Mouse (Mus musculus): Measurements from ENCODE around the gene Gm3127. TPM values are rescaled to one million over a fixed set of nuclear protein-coding genes. Genes with fewer than 3 reads are reported as not detected.
"Not testable (repeated sequence)": the region's sequence is repeated elsewhere in the genome, so short reads cannot be mapped to it uniquely, and the experiment has no call there.

The Gm3127 gene
- total RNA-seq (2012; rRNA removed) (not detected in 2 replicates), polyA plus RNA-seq (2012; ENCODE audit: insufficient read depth in 1 of 2, insufficient read length in 2 of 2, low read depth in 1 of 2, low replicate concordance in 2 of 2, missing spikeins in 1 of 2) (not detected)

DNA sequence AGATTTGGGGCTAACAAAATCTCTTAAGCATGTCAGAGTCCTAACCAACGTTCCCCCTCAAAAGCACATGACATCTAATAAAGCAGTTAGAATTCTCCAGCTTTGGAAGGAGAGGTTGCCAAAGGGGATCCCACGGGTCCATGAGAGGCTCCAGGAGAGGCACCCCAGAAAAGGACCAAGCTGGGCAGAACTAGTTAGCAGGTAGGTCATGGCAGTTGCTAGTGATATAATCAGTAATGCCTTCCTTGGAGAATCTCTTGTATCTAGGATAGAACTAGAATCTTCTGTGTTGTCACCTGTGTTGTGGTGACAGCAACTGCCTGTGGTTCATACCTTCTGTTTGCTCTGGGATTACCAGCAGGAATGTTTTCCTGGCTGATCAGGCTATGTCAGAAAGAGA is at the start of gene Gm3127:
Gm3127 (plus strand) TSS at position 301 of the 400 bp plus-strand sequence.
- DNase-seq (ENCODE audit: low read depth, low spot score); H3K79me2 ChIP-seq (ENCODE audit: control insufficient read depth, insufficient read depth, low read length, poor library complexity); H3K4me3 ChIP-seq (ENCODE audit: control insufficient read depth in 1 of 2, insufficient read depth in 1 of 2, low read depth in 2 of 2, low read length in 2 of 2): not testable (repeated sequence)

DNA sequence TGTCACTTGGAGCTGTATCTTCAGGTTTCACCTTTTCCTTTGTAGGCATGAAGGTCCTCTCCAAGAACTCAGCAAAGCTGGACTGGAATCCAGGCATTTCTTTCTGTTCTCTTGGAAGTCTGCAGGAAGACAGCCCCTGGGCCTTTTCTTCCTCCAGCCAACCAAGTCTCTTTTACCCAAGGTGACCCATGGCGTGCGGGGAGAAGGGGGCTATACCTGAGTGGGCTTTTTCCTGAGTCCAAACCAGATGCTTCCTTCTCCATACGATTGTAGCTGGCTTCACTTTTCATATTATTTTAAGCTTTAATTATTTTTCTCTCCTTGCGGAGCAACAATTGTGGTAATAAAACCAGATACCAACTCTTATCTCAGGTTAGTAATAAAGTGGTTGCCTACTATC is 23.2 kb upstream of the Gm3127 start:
- not testable (repeated sequence) for H3K9ac ChIP-seq (ENCODE audit: control insufficient read depth, low read depth, low read length, poor library complexity, severe bottlenecking); H3K27me3 ChIP-seq (ENCODE audit: control insufficient read depth in 1 of 2, insufficient read depth in 2 of 2, low read length in 2 of 2); H3K9me3 ChIP-seq (replicated peaks; ENCODE audit: insufficient read depth, low read length); H3K4me3 ChIP-seq (ENCODE audit: control insufficient read depth in 1 of 2, insufficient read depth in 1 of 2, low read depth in 2 of 2, low read length in 2 of 2); H3K4me1 ChIP-seq (ENCODE audit: control insufficient read depth in 1 of 2, insufficient read depth in 2 of 2, low read length in 2 of 2); H3K27ac ChIP-seq (ENCODE audit: control insufficient read depth, low read depth, low read length); H3K79me2 ChIP-seq (ENCODE audit: control insufficient read depth, insufficient read depth, low read length, poor library complexity); DNase-seq (ENCODE audit: low read depth, low spot score); H3K36me3 ChIP-seq (ENCODE audit: control insufficient read depth in 1 of 2, insufficient read depth in 2 of 2, low read length in 2 of 2)

More for the DNA sequence above, at the start of gene Gm3127:
- not testable (repeated sequence) for H3K27ac ChIP-seq (ENCODE audit: control insufficient read depth, low read depth, low read length); H3K27me3 ChIP-seq (ENCODE audit: control insufficient read depth in 1 of 2, insufficient read depth in 2 of 2, low read length in 2 of 2); H3K9me3 ChIP-seq (replicated peaks; ENCODE audit: insufficient read depth, low read length); H3K4me1 ChIP-seq (ENCODE audit: control insufficient read depth in 1 of 2, insufficient read depth in 2 of 2, low read length in 2 of 2); H3K36me3 ChIP-seq (ENCODE audit: control insufficient read depth in 1 of 2, insufficient read depth in 2 of 2, low read length in 2 of 2); H3K9ac ChIP-seq (ENCODE audit: control insufficient read depth, low read depth, low read length, poor library complexity, severe bottlenecking)

GRCm38 (mm10) chr14:4182030-4182429 is 17.2 kb downstream of the Gm3127 start:
- not testable (repeated sequence) for H3K4me1 ChIP-seq (ENCODE audit: control insufficient read depth in 1 of 2, insufficient read depth in 2 of 2, low read length in 2 of 2); H3K79me2 ChIP-seq (ENCODE audit: control insufficient read depth, insufficient read depth, low read length, poor library complexity); DNase-seq (ENCODE audit: low read depth, low spot score); H3K27ac ChIP-seq (ENCODE audit: control insufficient read depth, low read depth, low read length); H3K36me3 ChIP-seq (ENCODE audit: control insufficient read depth in 1 of 2, insufficient read depth in 2 of 2, low read length in 2 of 2); H3K9me3 ChIP-seq (replicated peaks; ENCODE audit: insufficient read depth, low read length); H3K9ac ChIP-seq (ENCODE audit: control insufficient read depth, low read depth, low read length, poor library complexity, severe bottlenecking); H3K27me3 ChIP-seq (ENCODE audit: control insufficient read depth in 1 of 2, insufficient read depth in 2 of 2, low read length in 2 of 2); H3K4me3 ChIP-seq (ENCODE audit: control insufficient read depth in 1 of 2, insufficient read depth in 1 of 2, low read depth in 2 of 2, low read length in 2 of 2)

GRCm38 (mm10) chr14:4182491-4183210 is 17.8 kb downstream of the Gm3127 start, which contains the start of gene Gm2974:
Gm2974 (plus strand) TSS chr14:4182576.
- H3K36me3 ChIP-seq (ENCODE audit: control insufficient read depth in 1 of 2, insufficient read depth in 2 of 2, low read length in 2 of 2); H3K27me3 ChIP-seq (ENCODE audit: control insufficient read depth in 1 of 2, insufficient read depth in 2 of 2, low read length in 2 of 2); H3K27ac ChIP-seq (ENCODE audit: control insufficient read depth, low read depth, low read length); H3K9ac ChIP-seq (ENCODE audit: control insufficient read depth, low read depth, low read length, poor library complexity, severe bottlenecking); H3K9me3 ChIP-seq (replicated peaks; ENCODE audit: insufficient read depth, low read length); H3K4me3 ChIP-seq (ENCODE audit: control insufficient read depth in 1 of 2, insufficient read depth in 1 of 2, low read depth in 2 of 2, low read length in 2 of 2); H3K4me1 ChIP-seq (ENCODE audit: control insufficient read depth in 1 of 2, insufficient read depth in 2 of 2, low read length in 2 of 2); DNase-seq (ENCODE audit: low read depth, low spot score); H3K79me2 ChIP-seq (ENCODE audit: control insufficient read depth, insufficient read depth, low read length, poor library complexity): not testable (repeated sequence)

GRCm38 (mm10) chr14:4183375-4183774 is 18.5 kb downstream of the Gm3127 start:
- H3K9me3 ChIP-seq (replicated peaks; ENCODE audit: insufficient read depth, low read length); H3K79me2 ChIP-seq (ENCODE audit: control insufficient read depth, insufficient read depth, low read length, poor library complexity); H3K27me3 ChIP-seq (ENCODE audit: control insufficient read depth in 1 of 2, insufficient read depth in 2 of 2, low read length in 2 of 2); H3K36me3 ChIP-seq (ENCODE audit: control insufficient read depth in 1 of 2, insufficient read depth in 2 of 2, low read length in 2 of 2); H3K27ac ChIP-seq (ENCODE audit: control insufficient read depth, low read depth, low read length); H3K4me3 ChIP-seq (ENCODE audit: control insufficient read depth in 1 of 2, insufficient read depth in 1 of 2, low read depth in 2 of 2, low read length in 2 of 2); H3K4me1 ChIP-seq (ENCODE audit: control insufficient read depth in 1 of 2, insufficient read depth in 2 of 2, low read length in 2 of 2); DNase-seq (ENCODE audit: low read depth, low spot score); H3K9ac ChIP-seq (ENCODE audit: control insufficient read depth, low read depth, low read length, poor library complexity, severe bottlenecking): not testable (repeated sequence)

Other genes with a start within 250 kb of the Gm3127 start
- not detected in 2 replicates for gene Gm3029, start 233.3 kb upstream of the Gm3127 start, total RNA-seq (2012; rRNA removed)
- not detected for gene Gm3029, start 233.3 kb upstream of the Gm3127 start, polyA plus RNA-seq (2012; ENCODE audit: insufficient read depth in 1 of 2, insufficient read length in 2 of 2, low read depth in 1 of 2, low replicate concordance in 2 of 2, missing spikeins in 1 of 2)
- gene Gm3095, start 201.5 kb upstream of the Gm3127 start, total RNA-seq (2012; rRNA removed), result not detected in 2 replicates
- gene Gm3095, start 201.5 kb upstream of the Gm3127 start, polyA plus RNA-seq (2012; ENCODE audit: insufficient read depth in 1 of 2, insufficient read length in 2 of 2, low read depth in 1 of 2, low replicate concordance in 2 of 2, missing spikeins in 1 of 2), result not detected
- gene Gm3099, start 166.6 kb upstream of the Gm3127 start, total RNA-seq (2012; rRNA removed), result not detected in 2 replicates
- gene Gm3099, start 166.6 kb upstream of the Gm3127 start, polyA plus RNA-seq (2012; ENCODE audit: insufficient read depth in 1 of 2, insufficient read length in 2 of 2, low read depth in 1 of 2, low replicate concordance in 2 of 2, missing spikeins in 1 of 2), result not detected
- not detected in 2 replicates for gene Gm5796, start 141.1 kb upstream of the Gm3127 start, total RNA-seq (2012; rRNA removed)
- not detected for gene Gm5796, start 141.1 kb upstream of the Gm3127 start, polyA plus RNA-seq (2012; ENCODE audit: insufficient read depth in 1 of 2, insufficient read length in 2 of 2, low read depth in 1 of 2, low replicate concordance in 2 of 2, missing spikeins in 1 of 2)
- gene Gm3115, start 80.9 kb upstream of the Gm3127 start, total RNA-seq (2012; rRNA removed), result not detected in 2 replicates
- not detected for gene Gm3115, start 80.9 kb upstream of the Gm3127 start, polyA plus RNA-seq (2012; ENCODE audit: insufficient read depth in 1 of 2, insufficient read length in 2 of 2, low read depth in 1 of 2, low replicate concordance in 2 of 2, missing spikeins in 1 of 2)
- gene Gm8108, start 54.5 kb upstream of the Gm3127 start, total RNA-seq (2012; rRNA removed), result not detected in 2 replicates
- gene Gm8108, start 54.5 kb upstream of the Gm3127 start, polyA plus RNA-seq (2012; ENCODE audit: insufficient read depth in 1 of 2, insufficient read length in 2 of 2, low read depth in 1 of 2, low replicate concordance in 2 of 2, missing spikeins in 1 of 2), result not detected
- not detected in 2 replicates for gene Gm2974, start 17.5 kb downstream of the Gm3127 start, total RNA-seq (2012; rRNA removed)
- gene Gm2974, start 17.5 kb downstream of the Gm3127 start, polyA plus RNA-seq (2012; ENCODE audit: insufficient read depth in 1 of 2, insufficient read length in 2 of 2, low read depth in 1 of 2, low replicate concordance in 2 of 2, missing spikeins in 1 of 2), result not detected
- not detected in 2 replicates for gene Gm3138, start 84.6 kb downstream of the Gm3127 start, total RNA-seq (2012; rRNA removed)
- not detected for gene Gm3138, start 84.6 kb downstream of the Gm3127 start, polyA plus RNA-seq (2012; ENCODE audit: insufficient read depth in 1 of 2, insufficient read length in 2 of 2, low read depth in 1 of 2, low replicate concordance in 2 of 2, missing spikeins in 1 of 2)
- not detected in 2 replicates for gene Gm3149, start 152.3 kb downstream of the Gm3127 start, total RNA-seq (2012; rRNA removed)
- not detected for gene Gm3149, start 152.3 kb downstream of the Gm3127 start, polyA plus RNA-seq (2012; ENCODE audit: insufficient read depth in 1 of 2, insufficient read length in 2 of 2, low read depth in 1 of 2, low replicate concordance in 2 of 2, missing spikeins in 1 of 2)
- gene 2610042L04Rik, start 169.7 kb downstream of the Gm3127 start, total RNA-seq (2012; rRNA removed), result not detected in 2 replicates
- gene 2610042L04Rik, start 169.7 kb downstream of the Gm3127 start, polyA plus RNA-seq (2012; ENCODE audit: insufficient read depth in 1 of 2, insufficient read length in 2 of 2, low read depth in 1 of 2, low replicate concordance in 2 of 2, missing spikeins in 1 of 2), result not detected
- gene Gm3159, start 232.5 kb downstream of the Gm3127 start, total RNA-seq (2012; rRNA removed), result not detected in 2 replicates
- not detected for gene Gm3159, start 232.5 kb downstream of the Gm3127 start, polyA plus RNA-seq (2012; ENCODE audit: insufficient read depth in 1 of 2, insufficient read length in 2 of 2, low read depth in 1 of 2, low replicate concordance in 2 of 2, missing spikeins in 1 of 2)